In the genomic region with DNA sequence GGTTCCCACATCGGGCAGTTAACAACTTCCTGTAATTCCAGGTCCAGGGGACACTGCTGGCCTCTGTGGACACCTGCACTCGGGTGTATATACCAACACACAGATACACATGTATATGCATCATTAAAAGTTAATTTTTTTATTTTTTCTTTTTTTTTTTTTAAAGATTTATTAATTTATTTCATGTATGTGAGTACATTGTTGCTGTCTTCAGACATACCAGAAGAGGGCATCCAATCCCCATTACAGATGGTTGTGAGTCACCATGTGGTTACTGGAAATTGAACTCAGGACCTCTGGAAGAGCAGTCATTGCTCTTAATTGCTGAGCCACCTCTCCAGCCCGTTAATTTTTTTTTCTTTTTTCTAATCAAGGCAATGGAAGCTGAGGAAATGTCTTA, we compare ENCODE assay signal across 16 mouse cellular contexts. TPM values are rescaled to one million over a fixed set of nuclear protein-coding genes. Genes with fewer than 3 reads are reported as not detected.
DNase-seq lines count a peak whose midpoint lies in the region; ATAC-seq and TF ChIP-seq lines count a peak whose summit lies in the region.
"Had no signal": no experiment of that assay in that cellular context is flagged by ENCODE, and none has a peak within 500 bp of the region (broad histone marks: within the 10 kb centered on the region; RNA-seq: fewer than 3 reads in every experiment).

No protein-coding gene starts in this region.

- no peak overlapping the region for H3K27ac ChIP-seq in liver, embryonic 12.5 days
- H3K27ac ChIP-seq in MEL (ENCODE audit: control insufficient read depth, low read depth, low read length), result peak overlapping the region; percentile 72
- 0 out of 2 replicates have a peak overlapping the region, but pooled peaks have one; percentile 95 for H3K27ac ChIP-seq in embryonic facial prominence, embryonic 13.5 days
- H3K27ac ChIP-seq: liver, embryonic 15.5 days had no signal

- peak; percentile 56 for TF ChIP-seq RAD21 in MEL (IDR thresholded peaks at IDR 0.05; ENCODE audit: low read depth, low read length)

- H3K36me3 ChIP-seq in liver, embryonic 12.5 days, result no peaks in the 10 kb centered on the region
- H3K36me3 ChIP-seq in MEL (ENCODE audit: control insufficient read depth in 1 of 2, insufficient read depth in 2 of 2, low read length in 2 of 2) (peaks cover 0 to 4% of the 10 kb centered on the region in 2 experiments; a peak in 2 of 4 replicates), myocyte (ENCODE audit: control insufficient read depth, insufficient read depth) (no peaks in the 10 kb centered on the region)
- H3K36me3 ChIP-seq in embryonic facial prominence, embryonic 13.5 days, result peaks cover 14% of the 10 kb centered on the region
- H3K36me3 ChIP-seq: liver, embryonic 15.5 days; stomach, embryonic 15.5 days had no signal

- peak; percentile 8 to 48 (median 9); a peak in 3 of 6 replicates for TF ChIP-seq CTCF in MEL (IDR thresholded peaks at IDR 0.05 in 2 of 3, conservative IDR thresholded peaks at IDR 0.05 in 1 of 3; ENCODE audit: control insufficient read depth in 1 of 3, insufficient read depth in 1 of 3, low read depth in 2 of 3, low read length in 3 of 3, poor library complexity in 1 of 3, severe bottlenecking in 1 of 3)

- DNase-seq in liver (no peak), MEL (ENCODE audit: low read depth, low spot score) (peak; percentile 73)
- DNase-seq in thymus, postnatal 36 days, result no peak
- no peak for DNase-seq in c-Kit-positive CD71-positive TER-119-positive erythroid progenitor cells, embryonic 14.5 days (ENCODE audit: low spot score)
- DNase-seq: cerebellum, adult 8-10 months; right cerebral cortex, postnatal 4 days; thymus, postnatal 4 days had no signal

- no peaks in the 10 kb centered on the region for H3K9me3 ChIP-seq in liver, embryonic 12.5 days (replicated peaks)
- H3K9me3 ChIP-seq in MEL (replicated peaks; ENCODE audit: insufficient read depth, low read length), result no peaks in the 10 kb centered on the region
- no peaks in the 10 kb centered on the region for H3K9me3 ChIP-seq in embryonic facial prominence, embryonic 13.5 days
- H3K9me3 ChIP-seq: heart, embryonic 12.5 days; hindbrain, embryonic 10.5 days; liver, embryonic 15.5 days; stomach, embryonic 15.5 days had no signal

- H3K27me3 ChIP-seq in liver, embryonic 12.5 days (replicated peaks), result peaks cover 31% of the 10 kb centered on the region
- H3K27me3 ChIP-seq in MEL (ENCODE audit: control insufficient read depth in 1 of 2, insufficient read depth in 2 of 2, low read length in 2 of 2), result no peaks in the 10 kb centered on the region
- H3K27me3 ChIP-seq in embryonic facial prominence, embryonic 13.5 days, result no peaks in the 10 kb centered on the region
- no peaks in the 10 kb centered on the region for H3K27me3 ChIP-seq in myocyte (ENCODE audit: control insufficient read depth, insufficient read depth, insufficient read length)
- H3K27me3 ChIP-seq: heart, embryonic 12.5 days; stomach, embryonic 15.5 days had no signal

- 0 out of 2 replicates have a peak overlapping the region, but pooled peaks have one; percentile 88 for H3K4me2 ChIP-seq in liver, embryonic 12.5 days
- H3K4me2 ChIP-seq in embryonic facial prominence, embryonic 13.5 days, result peak overlapping the region; percentile 91; the same call in 1 of the 2 replicates
- peak overlapping the region; percentile 95 for H3K4me2 ChIP-seq in myocyte (ENCODE audit: low read depth)

- peaks cover 36% of the 10 kb centered on the region for H3K4me1 ChIP-seq in liver, embryonic 12.5 days
- peaks cover 0 to 10% of the 10 kb centered on the region in 2 experiments; a peak in 1 of 4 replicates for H3K4me1 ChIP-seq in MEL (ENCODE audit: control insufficient read depth in 1 of 2, insufficient read depth in 2 of 2, low read length in 2 of 2)
- H3K4me1 ChIP-seq in embryonic facial prominence, embryonic 13.5 days, result peaks cover 32% of the 10 kb centered on the region

- H3ac ChIP-seq in myocyte (ENCODE audit: control insufficient read depth, insufficient read length), result no peak overlapping the region

- TF ChIP-seq EP300 in MEL (IDR thresholded peaks at IDR 0.05; ENCODE audit: low read depth in 1 of 2, low read length in 2 of 2), result no peak

- no peak for ATAC-seq in liver, embryonic 12.5 days
- no peak for ATAC-seq in embryonic facial prominence, embryonic 13.5 days (ENCODE audit: insufficient number of reproducible peaks, insufficient read depth, low FRiP score, low TSS enrichment, low read depth)
- ATAC-seq: activated CD4-positive, CD25-positive, alpha-beta regulatory T cell, adult 4 months had no signal

- no peak overlapping the region for H3K4me3 ChIP-seq in liver, embryonic 12.5 days
- no peak overlapping the region for H3K4me3 ChIP-seq in MEL (ENCODE audit: control insufficient read depth in 1 of 2, insufficient read depth in 1 of 2, low read depth in 2 of 2, low read length in 2 of 2)
- no peak overlapping the region for H3K4me3 ChIP-seq in embryonic facial prominence, embryonic 13.5 days
- H3K4me3 ChIP-seq in myocyte, result peak overlapping the region; percentile 62

- no peak overlapping the region for H3K9ac ChIP-seq in liver, embryonic 12.5 days
- H3K9ac ChIP-seq in MEL (ENCODE audit: control insufficient read depth, low read depth, low read length, poor library complexity, severe bottlenecking), result no peak overlapping the region; the same call in 1 of the 2 replicates
- H3K9ac ChIP-seq in embryonic facial prominence, embryonic 13.5 days, result no peak overlapping the region
- H3K9ac ChIP-seq: stomach, embryonic 15.5 days had no signal

- H3K79me2 ChIP-seq in MEL (ENCODE audit: control insufficient read depth, insufficient read depth, low read length, poor library complexity), result no peaks in the 10 kb centered on the region; the same call in 1 of the 2 replicates
- H3K79me2 ChIP-seq in myocyte (ENCODE audit: control insufficient read depth, insufficient read depth), result peaks cover 19% of the 10 kb centered on the region

- 58% methylated on average over 3 of the region's 3 CpGs for WGBS in liver, embryonic 12.5 days (ENCODE audit: insufficient replicate concordance)
- 83% methylated on average over 3 of the region's 3 CpGs for WGBS in embryonic facial prominence, embryonic 13.5 days

- TF ChIP-seq POLR2A in MEL (IDR thresholded peaks at IDR 0.05; ENCODE audit: control insufficient read depth in 1 of 2, insufficient read depth in 1 of 2, low read depth in 1 of 2, low read length in 2 of 2, poor library complexity in 1 of 2) (no peak), myocyte (IDR thresholded peaks at IDR 0.05; ENCODE audit: insufficient read length, low read depth) (no peak)

TF ChIP-seq in MEL, 35 proteins besides CTCF, POLR2A, EP300 and RAD21 (continues in another document):
- TF ChIP-seq ZNF384 (IDR thresholded peaks at IDR 0.05; ENCODE audit: low read depth, low read length), result peak; percentile 56
- no peak; the same call in 1 of the 2 replicates for TF ChIP-seq SIN3A (IDR thresholded peaks at IDR 0.05; ENCODE audit: low read length)
- TF ChIP-seq USF1 (IDR thresholded peaks at IDR 0.05; ENCODE audit: low read depth, low read length), result no peak
- TF ChIP-seq ZC3H11A (IDR thresholded peaks at IDR 0.05; ENCODE audit: low read depth, low read length), result no peak

TF ChIP-seq in myocyte, 11 proteins besides CTCF, POLR2A, EP300 and RAD21 (continues in another document):
- TF ChIP-seq MYOD1 (IDR thresholded peaks at IDR 0.05; ENCODE audit: control insufficient read depth in 1 of 3, insufficient read length in 2 of 3, low read depth in 2 of 3) (no peak), CEBPB (IDR thresholded peaks at IDR 0.05; ENCODE audit: insufficient read depth, poor library complexity, severe bottlenecking) (no peak), TCF12 (IDR thresholded peaks at IDR 0.05; ENCODE audit: insufficient read depth, poor library complexity, severe bottlenecking) (no peak)

RNA-seq across cellular contexts. Expression of a gene that starts 0.9 kb away (rescaled TPM):
- polyA plus RNA-seq in liver, embryonic 12.5 days (2016; fragmentation: Nextera tagmentation; extraction: Ambion mirVana), result 30.0 and 30.6 TPM in 2 replicates
- total RNA-seq in MEL (2012; rRNA removed), result 7.5 and 10.4 TPM in 2 replicates
- polyA plus RNA-seq in MEL (2012; ENCODE audit: insufficient read depth in 1 of 2, insufficient read length in 2 of 2, low read depth in 1 of 2, low replicate concordance in 2 of 2, missing spikeins in 1 of 2), result 10 to 100 TPM in 1 of 2 experiments, not detected in 1; 17.7 TPM
- 200 and 207 TPM in 2 replicates for polyA plus RNA-seq in embryonic facial prominence, embryonic 13.5 days (2015; fragmentation: Nextera tagmentation; extraction: Ambion mirVana)
- 81.3 TPM for polyA plus RNA-seq in myocyte (2012; fragmentation: generic; extraction: Trizol)

RNA-seq across cellular contexts. Expression of a gene that starts 4.5 kb away (rescaled TPM):
- 0.43 and 0.53 TPM in 2 replicates for polyA plus RNA-seq in liver, embryonic 12.5 days (2016; fragmentation: Nextera tagmentation; extraction: Ambion mirVana)
- 0.15 TPM in 1 of 2 replicates, not detected in the other for total RNA-seq in MEL (2012; rRNA removed)
- polyA plus RNA-seq in MEL (2012; ENCODE audit: insufficient read depth in 1 of 2, insufficient read length in 2 of 2, low read depth in 1 of 2, low replicate concordance in 2 of 2, missing spikeins in 1 of 2), result under 1 TPM in 1 of 2 experiments, not detected in 1; 0.39 TPM
- 1.6 and 2.4 TPM in 2 replicates for polyA plus RNA-seq in embryonic facial prominence, embryonic 13.5 days (2015; fragmentation: Nextera tagmentation; extraction: Ambion mirVana)
- 7.2 TPM for polyA plus RNA-seq in myocyte (2012; fragmentation: generic; extraction: Trizol)
- total RNA-seq: gastrocnemius, adult 8-10 months had no signal

RNA-seq across cellular contexts. Expression of a gene that starts 12.4 kb away (rescaled TPM):
- polyA plus RNA-seq in liver, embryonic 12.5 days (2016; fragmentation: Nextera tagmentation; extraction: Ambion mirVana), result 44.3 and 45.2 TPM in 2 replicates
- total RNA-seq in MEL (2012; rRNA removed), result 21.9 and 28.3 TPM in 2 replicates
- polyA plus RNA-seq in MEL (2012; ENCODE audit: insufficient read depth in 1 of 2, insufficient read length in 2 of 2, low read depth in 1 of 2, low replicate concordance in 2 of 2, missing spikeins in 1 of 2) (10 to 100 TPM in 1 of 2 experiments, not detected in 1; 63.5 TPM), myocyte (2012; fragmentation: generic; extraction: Trizol) (122 TPM)
- 138 and 144 TPM in 2 replicates for polyA plus RNA-seq in embryonic facial prominence, embryonic 13.5 days (2015; fragmentation: Nextera tagmentation; extraction: Ambion mirVana)

RNA-seq across cellular contexts. Expression of a gene that starts 15.2 kb away (rescaled TPM):
- 4.1 and 4.8 TPM in 2 replicates for polyA plus RNA-seq in liver, embryonic 12.5 days (2016; fragmentation: Nextera tagmentation; extraction: Ambion mirVana)
- 3.6 and 4.1 TPM in 2 replicates for total RNA-seq in MEL (2012; rRNA removed)
- polyA plus RNA-seq in MEL (2012; ENCODE audit: insufficient read depth in 1 of 2, insufficient read length in 2 of 2, low read depth in 1 of 2, low replicate concordance in 2 of 2, missing spikeins in 1 of 2) (1 to 10 TPM in 1 of 2 experiments, not detected in 1; 7.6 TPM), myocyte (2012; fragmentation: generic; extraction: Trizol) (10.7 TPM)
- polyA plus RNA-seq in embryonic facial prominence, embryonic 13.5 days (2015; fragmentation: Nextera tagmentation; extraction: Ambion mirVana), result 6.8 TPM in 2 replicates

RNA-seq across cellular contexts. Expression of a gene that starts 15.3 kb away (rescaled TPM):
- 22.2 and 22.9 TPM in 2 replicates for polyA plus RNA-seq in liver, embryonic 12.5 days (2016; fragmentation: Nextera tagmentation; extraction: Ambion mirVana)
- 34.3 and 38.9 TPM in 2 replicates for total RNA-seq in MEL (2012; rRNA removed)
- 10 to 100 TPM in 1 of 2 experiments, not detected in 1; 50.5 TPM for polyA plus RNA-seq in MEL (2012; ENCODE audit: insufficient read depth in 1 of 2, insufficient read length in 2 of 2, low read depth in 1 of 2, low replicate concordance in 2 of 2, missing spikeins in 1 of 2)
- 42.5 and 43.7 TPM in 2 replicates for polyA plus RNA-seq in embryonic facial prominence, embryonic 13.5 days (2015; fragmentation: Nextera tagmentation; extraction: Ambion mirVana)
- polyA plus RNA-seq in myocyte (2012; fragmentation: generic; extraction: Trizol), result 66.4 TPM
